Mouse (Mus musculus) left cerebral cortex, adult 2 months (tissue): Measurements from ENCODE around the gene Kcna3. TPM values are rescaled to one million over a fixed set of nuclear protein-coding genes. Genes with fewer than 3 reads are reported as not detected.

Experiments
- DNase-seq, 2 experiments: peaks; one replicate each; pipeline ENCODE4 v3.0.0; 2021 to 2022; ENCODE audit warnings: low spot score in 2 of 2, mixed read lengths in 1 of 2; ENCODE audit errors: extremely low spot score in 1 of 2
- H3K27ac ChIP-seq: fragments of 200-600 bp; 2 replicates; pipeline ENCODE4 v1.8.1; 2022
- H3K4me3 ChIP-seq: fragments of 200-600 bp; 2 replicates; pipeline ENCODE4 v1.8.1; 2022
- CTCF ChIP-seq: fragments of 200-600 bp; IDR thresholded peaks from 2 replicates; pipeline ENCODE4 v1.8.1; 2022; ENCODE audit warnings: antibody characterized with exemption, mild to moderate bottlenecking, moderate library complexity
- intact Hi-C: fragments of 180-260 bp; cut with DNase I; formaldehyde crosslinking; loops from one replicate; pipeline ENCODE4 v1.15.1; 2025
- long read RNA-seq, 2 experiments: library from polyadenylated mRNA; stranded (forward); transcript quantifications; one replicate each; pipeline ENCODE4 v2.0.0; 2021; ENCODE audit warnings: borderline mapping rate in 2 of 2
- total RNA-seq, 2 experiments: library from RNA; stranded (reverse); gene quantifications; 2 replicates each; pipeline ENCODE4 v1.2.3; 2021

Gene Kcna3
- 10 to 100 TPM; 34.9 to 35.3 TPM for total RNA-seq
- long read RNA-seq, experiment 1, transcript Kcna3-201 (1 exons, 1,902 nt), result major isoform, 5 of 5 reads
- long read RNA-seq, experiment 1, partial matches to known transcripts, result 0 of 5 reads
- long read RNA-seq, experiment 1, other reads (novel, unspliced or antisense), result 0 of 5 reads
- long read RNA-seq, experiment 2, partial matches to known transcripts, result 0 of 3 reads
- long read RNA-seq, experiment 2, other reads (novel, unspliced or antisense), result 0 of 3 reads

- no peak for TF ChIP-seq CTCF
- intact Hi-C loops, result no loop called here
- H3K27ac ChIP-seq, result peak within 1 kb of the TSS; percentile 90
- peak; percentile 63 to 74 for DNase-seq
- H3K4me3 ChIP-seq, result peak within 1 kb of the TSS; percentile 90
Observed at GRCm38 (mm10) chr3:107035521-107036457, at the start of gene Kcna3. Gene Kcna3 (plus strand): TSS chr3:107036169.

- Histone ChIP-seq H3K4me3 (no peak overlapping the region), H3K27ac (no peak overlapping the region)
- TF ChIP-seq CTCF, result no peak
- intact Hi-C loops, result no loop called here
- no peak for DNase-seq
Observed at GRCm38 (mm10) chr3:106991334-106991733, 44.6 kb upstream of the Kcna3 start.

- no peak for TF ChIP-seq CTCF
- H3K27ac ChIP-seq, result no peak overlapping the region
- intact Hi-C loops, result no loop called here
- no peak for DNase-seq
- no peak overlapping the region for H3K4me3 ChIP-seq
Observed at GRCm38 (mm10) chr3:106995347-106995746, 40.6 kb upstream of the Kcna3 start.

- H3K4me3 ChIP-seq, result no peak overlapping the region
- DNase-seq, result no peak
- H3K27ac ChIP-seq, result no peak overlapping the region
- intact Hi-C loops, result no loop called here
- no peak for TF ChIP-seq CTCF
Observed at GRCm38 (mm10) chr3:106996186-106996585, 39.8 kb upstream of the Kcna3 start.

GRCm38 (mm10) chr3:106998370-106998769 lies 37.6 kb upstream of the Kcna3 start:
- H3K27ac ChIP-seq, result no peak overlapping the region
- no peak overlapping the region for H3K4me3 ChIP-seq
- intact Hi-C loops, result no loop called here
- DNase-seq, result no peak
- TF ChIP-seq CTCF, result no peak

- Histone ChIP-seq H3K27ac (no peak overlapping the region), H3K4me3 (no peak overlapping the region)
- DNase-seq, result no peak
- intact Hi-C loops, result no loop called here
- TF ChIP-seq CTCF, result no peak
Observed at GRCm38 (mm10) chr3:107000165-107000564, 35.8 kb upstream of the Kcna3 start.

- intact Hi-C loops, result no loop called here
- H3K27ac ChIP-seq, result no peak overlapping the region
- no peak overlapping the region for H3K4me3 ChIP-seq
- DNase-seq, result no peak
- no peak for TF ChIP-seq CTCF
Observed at GRCm38 (mm10) chr3:107002249-107003123, 33.5 kb upstream of the Kcna3 start.

GRCm38 (mm10) chr3:107009329-107010076 lies 26.5 kb upstream of the Kcna3 start:
- intact Hi-C loops, result no loop called here
- DNase-seq, result no peak
- Histone ChIP-seq H3K4me3 (no peak overlapping the region), H3K27ac (peak overlapping the region; percentile 33; the same call in 1 of the 2 replicates)
- no peak for TF ChIP-seq CTCF

GRCm38 (mm10) chr3:107018286-107018685 lies 17.7 kb upstream of the Kcna3 start:
- intact Hi-C loops, result no loop called here
- no peak for TF ChIP-seq CTCF
- no peak overlapping the region for H3K27ac ChIP-seq
- H3K4me3 ChIP-seq, result no peak overlapping the region
- DNase-seq, result no peak

GRCm38 (mm10) chr3:107031547-107031946 lies 4.4 kb upstream of the Kcna3 start:
- TF ChIP-seq CTCF, result no peak
- H3K4me3 ChIP-seq, result no peak overlapping the region
- H3K27ac ChIP-seq, result no peak overlapping the region
- intact Hi-C loops, result no loop called here
- no peak for DNase-seq

GRCm38 (mm10) chr3:107034776-107035175 lies 1.2 kb upstream of the Kcna3 start:
- Histone ChIP-seq H3K27ac (no peak overlapping the region), H3K4me3 (no peak overlapping the region)
- no peak for TF ChIP-seq CTCF
- DNase-seq, result no peak
- intact Hi-C loops, result no loop called here
